Mouse (Mus musculus) heart, postnatal 4 days (tissue): Measurements from ENCODE around the gene Sidt1. TPM values are rescaled to one million over a fixed set of nuclear protein-coding genes. Genes with fewer than 3 reads are reported as not detected.
"Not testable (repeated sequence)": the region's sequence is repeated elsewhere in the genome, so short reads cannot be mapped to it uniquely, and the experiment has no call there.

ENCODE experiments used
- DNase-seq: peaks from one replicate; pipeline ENCODE4 v3.0.0; 2021
- total RNA-seq, 2 experiments: library from RNA; stranded (reverse); gene quantifications; 2 replicates each; pipeline ENCODE4 v1.2.3; 2021

Gene Sidt1
- total RNA-seq, 2 experiments from 2014 or later = 0.21 to 0.25 TPM

GRCm38 (mm10) chr16:44302126-44302892 is 30.7 kb downstream of the Sidt1 start:
- no peak for DNase-seq

- DNase-seq = no peak
These were observed 33.4 kb downstream of the Sidt1 start for GRCm38 (mm10) chr16:44299438-44300093.

GRCm38 (mm10) chr16:44293960-44294359 is 39.0 kb downstream of the Sidt1 start:
- DNase-seq = no peak

GRCm38 (mm10) chr16:44292681-44293080 is 40.3 kb downstream of the Sidt1 start:
- not testable (repeated sequence) for DNase-seq

GRCm38 (mm10) chr16:44289004-44289648 is 43.9 kb downstream of the Sidt1 start:
- no peak for DNase-seq

- DNase-seq = no peak
These were observed 45.5 kb downstream of the Sidt1 start for GRCm38 (mm10) chr16:44287356-44287950.

- no peak for DNase-seq
These were observed 50.2 kb downstream of the Sidt1 start for GRCm38 (mm10) chr16:44282614-44283325.

- DNase-seq = no peak
These were observed 51.0 kb downstream of the Sidt1 start for GRCm38 (mm10) chr16:44282036-44282435.

- no peak for DNase-seq
These were observed 52.2 kb downstream of the Sidt1 start for GRCm38 (mm10) chr16:44280806-44281205.

GRCm38 (mm10) chr16:44277212-44277611 is 55.8 kb downstream of the Sidt1 start:
- no peak for DNase-seq

GRCm38 (mm10) chr16:44271371-44272038 is 61.5 kb downstream of the Sidt1 start:
- no peak for DNase-seq

- peak; percentile 29 for DNase-seq
These were observed 62.4 kb downstream of the Sidt1 start for GRCm38 (mm10) chr16:44270606-44271005.

- DNase-seq = no peak
These were observed 63.4 kb downstream of the Sidt1 start for GRCm38 (mm10) chr16:44269578-44269977.

- no peak for DNase-seq
These were observed 64.3 kb downstream of the Sidt1 start for GRCm38 (mm10) chr16:44268541-44269215.

- no peak for DNase-seq
These were observed 67.4 kb downstream of the Sidt1 start for GRCm38 (mm10) chr16:44265562-44265961.

GRCm38 (mm10) chr16:44264916-44265315 is 68.1 kb downstream of the Sidt1 start:
- DNase-seq = no peak

- no peak for DNase-seq
These were observed 75.5 kb downstream of the Sidt1 start for GRCm38 (mm10) chr16:44257476-44257875.

- DNase-seq = peak; percentile 74
These were observed 78.3 kb downstream of the Sidt1 start for GRCm38 (mm10) chr16:44254698-44255097.

GRCm38 (mm10) chr16:44253797-44254634 is 79.0 kb downstream of the Sidt1 start:
- no peak for DNase-seq

GRCm38 (mm10) chr16:44252735-44253134 is 80.3 kb downstream of the Sidt1 start:
- no peak for DNase-seq
